Mouse (Mus musculus): ENCODE results near the gene Ppfibp2.

Ppfibp2 gene

DNA sequence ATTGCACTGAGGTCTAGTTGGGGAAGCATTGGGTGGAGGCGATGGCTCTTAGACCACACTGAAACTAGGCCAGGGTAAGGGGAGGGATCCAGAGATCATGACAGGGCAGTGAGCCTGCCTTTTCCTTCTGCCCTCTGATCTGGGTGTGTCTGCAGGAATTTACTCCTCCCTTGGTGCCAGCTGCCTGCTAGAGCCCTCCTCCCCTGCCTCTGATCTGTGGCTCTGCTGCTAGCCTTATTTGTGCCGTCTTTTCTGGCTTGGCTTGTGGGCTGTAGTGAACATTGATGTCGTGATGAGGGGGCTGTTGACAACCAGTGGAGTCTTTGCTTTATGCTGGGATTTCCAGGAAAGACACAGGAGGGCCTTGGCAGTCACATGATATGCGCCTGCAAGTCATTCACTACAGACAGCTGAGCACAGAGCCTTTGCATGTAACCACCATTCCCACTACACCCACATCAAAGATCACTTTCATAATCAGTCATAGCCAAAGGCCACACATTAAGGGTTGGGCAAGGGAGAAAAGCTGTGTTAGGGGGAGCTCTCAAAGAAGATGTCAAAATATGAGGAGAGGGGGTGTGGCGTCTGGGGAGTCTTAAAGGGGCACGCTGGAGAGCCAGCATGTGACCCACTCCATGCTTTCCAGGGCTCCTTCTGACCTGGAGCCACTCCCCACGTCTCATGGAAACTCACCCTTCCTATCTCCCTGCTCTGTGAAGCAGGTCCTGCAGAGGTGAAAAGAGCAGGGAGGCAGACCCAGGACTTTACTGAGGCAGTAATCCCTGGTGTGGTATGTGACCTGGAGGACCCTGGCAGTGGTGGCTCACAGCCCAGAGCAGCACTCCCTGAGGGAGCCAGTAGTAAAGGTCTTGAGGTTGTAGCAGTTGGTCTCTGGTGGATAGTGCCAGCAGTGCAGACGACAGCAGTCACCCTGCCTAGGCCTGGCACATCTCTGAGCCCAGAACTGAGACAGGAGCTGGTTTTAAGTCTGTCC, 69.4 kb downstream of the Ppfibp2 start:
- DNase-seq, result peak; percentile 96

GRCm38 (mm10) chr7:107665221-107665585, 70.2 kb downstream of the Ppfibp2 start:
- DNase-seq, result peak; percentile 95

- DNase-seq, result peak; percentile 96
Observed at GRCm38 (mm10) chr7:107665586-107666261, 70.7 kb downstream of the Ppfibp2 start.

DNA sequence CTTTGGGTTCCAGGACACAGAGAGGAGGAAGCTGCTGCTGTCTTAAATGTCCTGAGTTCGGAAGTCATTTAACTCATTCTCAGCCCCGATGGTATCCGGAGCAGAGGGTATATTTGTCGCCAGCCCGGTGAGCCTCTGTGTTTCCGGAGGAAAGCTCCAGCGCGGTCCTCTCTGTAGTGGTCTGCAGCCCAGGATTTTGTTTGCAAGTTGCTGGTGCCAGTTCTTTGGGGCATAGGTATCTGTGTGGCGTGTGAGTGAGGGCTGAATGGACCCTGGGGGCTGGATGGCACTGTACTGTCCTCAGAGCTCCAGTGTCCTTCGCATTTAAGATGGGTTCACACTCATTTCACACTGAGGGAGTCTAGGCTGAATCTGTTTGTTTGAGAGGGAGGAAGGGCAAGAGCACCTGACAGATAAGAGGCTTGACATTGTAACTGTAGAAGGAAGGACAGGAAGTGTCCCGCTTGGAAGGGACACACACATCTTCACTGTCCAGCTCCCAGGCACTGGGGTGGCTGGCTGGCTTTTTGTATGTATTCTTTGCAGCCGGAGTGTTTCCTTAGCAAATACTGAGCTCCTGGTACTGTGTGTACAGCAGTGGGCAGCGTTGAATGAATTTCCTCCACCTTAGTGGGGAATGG, 71.4 kb downstream of the Ppfibp2 start:
- DNase-seq, result peak; percentile 95

DNA sequence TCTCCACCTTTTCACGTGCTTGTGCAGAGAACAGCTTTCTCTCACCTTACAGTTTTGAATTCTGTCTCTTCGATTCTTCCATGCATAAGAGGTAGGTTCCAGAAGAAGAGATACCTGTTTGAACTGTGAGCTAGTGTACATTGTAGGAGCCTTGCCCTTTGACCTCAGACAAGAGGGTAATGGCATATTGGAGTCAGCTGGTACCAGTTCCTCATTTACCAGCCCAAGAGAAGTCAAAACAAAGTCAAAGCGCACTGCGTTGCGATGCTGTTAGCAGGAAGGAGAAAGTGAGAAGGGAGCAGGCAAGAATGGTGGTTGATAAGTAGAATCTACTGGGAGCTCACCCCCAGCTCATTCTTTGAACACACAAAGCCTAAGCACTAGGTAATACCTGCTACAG, 73.5 kb downstream of the Ppfibp2 start:
- no peak for DNase-seq

DNA sequence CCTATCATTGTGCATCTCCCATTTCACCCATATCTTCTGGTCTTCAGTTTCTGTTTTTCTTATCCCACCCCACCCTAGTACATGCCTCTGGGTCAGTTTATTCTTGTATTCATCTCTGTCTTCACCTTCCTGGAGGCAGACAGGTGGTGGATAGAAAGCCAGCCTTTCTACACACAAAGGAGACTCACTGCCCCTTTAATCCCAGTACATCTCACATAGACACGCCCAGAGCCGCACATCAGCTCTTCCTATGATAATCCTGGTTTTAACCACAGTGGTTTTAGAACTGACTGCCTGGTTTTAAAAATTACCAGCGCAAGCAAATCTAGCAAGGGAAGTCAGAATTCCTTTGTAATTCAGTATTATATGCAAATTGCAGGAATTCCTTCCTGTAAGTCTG, 80.2 kb downstream of the Ppfibp2 start:
- peak; percentile 85 for DNase-seq

DNA sequence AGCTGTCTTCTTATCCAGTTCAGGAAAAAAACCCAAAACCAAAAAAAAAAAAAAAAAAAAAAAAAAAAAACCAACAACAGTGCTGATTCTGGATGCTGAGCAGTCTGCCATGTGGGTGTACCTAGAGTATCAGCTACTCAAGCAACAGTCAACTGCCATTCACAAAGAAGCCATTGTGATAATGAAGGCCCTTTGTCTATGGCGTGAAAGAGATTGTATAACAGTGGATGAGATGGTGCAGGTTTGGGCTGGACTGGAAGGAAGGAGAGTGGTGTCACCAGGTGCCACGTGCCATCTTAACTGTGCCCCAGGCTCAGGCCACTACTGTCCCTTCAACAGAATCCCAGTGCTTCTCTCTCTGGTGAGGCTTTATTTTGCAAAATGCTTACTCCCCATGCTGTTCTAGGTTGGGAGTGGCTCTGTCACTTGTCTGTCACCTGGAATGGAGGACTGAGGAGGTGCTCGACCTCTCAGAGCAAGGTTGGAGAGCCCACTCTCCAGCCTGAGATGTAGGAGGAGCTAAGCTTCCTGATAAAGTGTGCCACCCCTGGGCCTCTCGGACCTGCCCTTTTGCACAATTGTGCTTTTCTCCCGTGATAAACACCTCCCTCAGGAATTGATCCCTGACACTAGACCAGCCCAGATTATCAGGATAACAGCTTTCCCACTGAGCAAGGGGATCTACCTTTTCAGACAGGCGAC, 85.3 kb downstream of the Ppfibp2 start:
- peak; percentile 82 for DNase-seq

GRCm38 (mm10) chr7:107681306-107681705, 86.3 kb downstream of the Ppfibp2 start:
- peak; percentile 89 for DNase-seq

DNA sequence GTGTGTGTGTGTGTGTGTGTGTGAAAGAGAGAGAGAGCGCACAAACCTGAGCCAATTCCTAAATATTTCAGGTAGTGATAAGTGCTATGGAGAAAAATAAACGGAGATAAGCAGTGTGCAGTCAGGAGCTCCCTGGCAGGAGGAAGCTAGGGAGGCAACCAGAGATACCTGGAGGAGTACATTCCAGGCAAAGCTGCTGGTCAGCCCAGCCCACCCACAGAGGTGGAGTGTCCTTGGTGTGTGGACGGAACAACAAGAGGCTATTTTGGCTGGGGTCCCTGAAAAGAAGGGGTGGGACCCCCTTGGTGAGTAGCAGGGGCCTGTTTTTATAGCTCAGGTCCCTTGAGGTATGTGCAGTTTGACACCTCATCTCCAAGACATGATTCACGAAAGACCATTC, 88.2 kb downstream of the Ppfibp2 start:
- DNase-seq, result peak; percentile 92

DNA sequence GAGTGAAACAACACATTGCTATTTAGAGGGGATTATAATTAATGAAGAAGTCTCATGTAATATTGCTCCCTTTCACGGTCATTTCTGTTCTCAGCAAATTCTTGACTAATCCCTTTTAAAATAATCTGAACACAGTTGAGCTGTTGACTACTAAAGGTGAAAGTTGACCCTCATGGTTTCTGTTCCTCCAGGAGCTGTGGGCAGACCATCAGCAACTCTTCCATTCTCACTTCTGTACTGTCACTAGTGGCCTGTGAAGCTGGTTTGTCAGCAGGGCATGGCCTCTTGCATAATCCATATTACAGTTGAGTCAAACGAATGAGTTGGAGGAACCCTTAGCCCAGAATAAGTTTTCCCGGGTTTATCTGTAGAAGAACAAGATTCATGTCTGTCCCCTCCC, 88.6 kb downstream of the Ppfibp2 start:
- DNase-seq, result peak; percentile 90

GRCm38 (mm10) chr7:107685238-107685954, 90.4 kb downstream of the Ppfibp2 start:
- no peak for DNase-seq

- peak; percentile 59 for DNase-seq
Observed at GRCm38 (mm10) chr7:107685955-107686285, 90.9 kb downstream of the Ppfibp2 start.

GRCm38 (mm10) chr7:107687412-107687811, 92.4 kb downstream of the Ppfibp2 start:
- DNase-seq, result peak; percentile 54

- peak; percentile 78 for DNase-seq
Observed at GRCm38 (mm10) chr7:107688040-107688439, 93.0 kb downstream of the Ppfibp2 start.

DNA sequence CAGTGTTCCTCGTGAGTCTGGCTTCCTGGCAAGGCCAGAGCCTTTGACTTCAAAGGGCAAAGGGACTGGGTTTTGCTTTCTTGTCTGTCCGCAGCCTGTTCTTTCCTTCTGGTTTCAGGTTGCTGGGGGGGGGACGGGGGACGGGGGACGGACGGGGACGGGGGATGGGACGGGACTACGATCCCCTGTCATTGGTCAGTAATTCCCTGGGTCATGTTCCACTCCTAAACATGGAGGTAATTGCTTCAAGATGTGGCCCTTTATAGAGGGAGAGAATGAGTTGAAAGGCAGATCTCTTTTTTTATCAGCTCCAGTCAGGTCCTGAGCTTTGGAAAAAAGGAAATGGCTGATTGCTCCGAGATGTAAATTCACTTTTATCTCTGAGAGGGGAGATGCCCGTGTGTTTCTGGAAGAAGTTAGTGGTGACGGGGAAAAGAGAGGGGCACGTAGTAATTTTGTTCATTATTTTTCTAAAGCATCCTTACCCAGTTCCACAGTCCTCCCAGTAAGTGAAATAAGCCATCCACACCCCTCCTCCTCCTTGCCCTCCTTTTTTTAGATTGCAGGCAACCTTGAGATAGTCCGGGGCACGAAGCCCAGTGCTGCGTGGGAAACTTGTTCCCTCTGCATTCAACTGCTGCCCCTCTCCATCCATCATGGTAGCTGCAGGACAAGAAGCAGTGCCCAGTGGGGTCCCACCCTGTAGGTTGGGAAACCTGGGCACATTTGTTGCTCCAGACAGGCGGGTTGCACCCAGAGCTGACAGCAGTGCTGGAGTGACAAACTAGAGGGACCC, 95.6 kb downstream of the Ppfibp2 start:
- DNase-seq, result peak; percentile 89

GRCm38 (mm10) chr7:107691493-107691892, 96.5 kb downstream of the Ppfibp2 start:
- DNase-seq, result peak; percentile 89

DNA sequence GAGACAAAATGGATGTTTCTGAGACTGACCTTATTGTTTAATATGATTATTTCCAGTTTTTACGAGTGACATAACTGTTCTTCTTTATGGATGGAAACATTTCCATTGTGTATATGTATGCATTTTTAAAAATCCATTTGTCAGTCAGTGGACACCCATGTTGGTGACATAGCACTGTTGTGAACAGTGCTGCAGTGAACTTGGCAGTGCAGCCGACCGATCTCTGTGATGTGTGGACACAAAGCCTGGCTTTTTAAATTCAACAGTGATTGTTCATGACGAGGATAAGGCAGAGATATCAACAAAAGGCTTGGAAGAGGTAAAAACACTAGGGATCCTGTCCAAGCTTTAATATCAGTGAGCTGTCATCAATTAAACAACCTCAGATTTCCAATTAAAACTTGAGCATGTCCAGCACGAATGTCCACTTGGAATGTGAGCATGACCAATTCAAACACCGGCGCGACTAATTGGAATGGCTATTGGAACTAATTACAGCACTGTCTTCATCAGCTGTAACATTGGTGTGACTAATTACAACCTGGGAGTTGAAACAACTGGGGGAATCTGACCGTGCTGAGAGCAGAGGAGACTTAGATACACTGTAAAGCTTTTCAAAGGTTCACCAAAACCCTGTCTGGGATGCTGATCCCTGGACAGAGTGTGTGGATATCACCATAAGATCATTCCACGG, 99.4 kb downstream of the Ppfibp2 start:
- DNase-seq, result no peak

DNA sequence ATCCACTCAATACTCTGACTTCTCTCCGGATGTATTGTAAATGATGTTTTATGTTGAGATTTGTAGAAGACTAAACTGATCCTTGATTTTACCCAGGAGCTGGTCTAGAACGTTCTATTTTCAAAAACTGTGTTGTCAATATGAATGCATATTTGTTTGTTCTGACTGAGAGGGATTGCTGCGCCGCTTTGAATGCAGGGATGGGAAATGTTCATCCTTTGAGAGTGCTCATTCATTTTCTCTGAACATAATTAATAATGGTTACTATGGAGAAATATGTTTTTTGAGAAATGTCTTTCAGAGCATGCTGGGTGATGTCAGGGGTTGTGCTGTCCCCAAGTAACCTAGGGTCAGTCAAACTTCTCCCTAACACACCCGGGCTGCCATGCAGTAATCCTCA, 102.1 kb downstream of the Ppfibp2 start:
- peak; percentile 54 for DNase-seq

GRCm38 (mm10) chr7:107699926-107700325, 104.9 kb downstream of the Ppfibp2 start:
- DNase-seq, result peak; percentile 41

DNA sequence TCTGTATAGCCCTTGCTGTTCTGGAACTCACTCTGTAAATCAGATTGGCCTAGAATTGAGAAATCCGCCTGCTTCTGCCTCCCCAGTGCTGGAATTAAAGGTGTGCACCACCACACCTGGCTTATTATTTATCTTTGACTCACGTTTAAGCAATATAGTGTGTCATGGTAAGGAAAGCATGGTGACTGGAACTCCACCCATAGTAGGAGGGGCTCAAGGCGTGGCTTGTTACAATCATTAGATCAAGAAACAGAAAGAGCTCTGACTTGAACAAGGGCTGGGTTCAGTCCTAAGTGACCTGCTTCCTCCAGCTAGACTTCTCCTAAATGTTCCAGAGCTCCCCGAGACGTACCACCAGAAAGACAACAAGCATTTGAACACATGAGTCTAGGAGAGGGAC, 105.6 kb downstream of the Ppfibp2 start:
- DNase-seq, result peak; percentile 65

All from heart, adult 11 months (tissue).